Mouse (Mus musculus): ENCODE data around the gene Prn. TPM values are rescaled to one million over a fixed set of nuclear protein-coding genes. Genes with fewer than 3 reads are reported as not detected.

Prn gene
- polyA plus RNA-seq (2017; shearing (Covaris generic)): not detected

GRCm38 (mm10) chr2:131909683-131910572 is at the start of gene Prn, which contains the start of gene Prnp:
TSS of gene Prn (plus strand) at chr2:131909957.
TSS of gene Prnp (plus strand) at chr2:131909928.

DNA sequence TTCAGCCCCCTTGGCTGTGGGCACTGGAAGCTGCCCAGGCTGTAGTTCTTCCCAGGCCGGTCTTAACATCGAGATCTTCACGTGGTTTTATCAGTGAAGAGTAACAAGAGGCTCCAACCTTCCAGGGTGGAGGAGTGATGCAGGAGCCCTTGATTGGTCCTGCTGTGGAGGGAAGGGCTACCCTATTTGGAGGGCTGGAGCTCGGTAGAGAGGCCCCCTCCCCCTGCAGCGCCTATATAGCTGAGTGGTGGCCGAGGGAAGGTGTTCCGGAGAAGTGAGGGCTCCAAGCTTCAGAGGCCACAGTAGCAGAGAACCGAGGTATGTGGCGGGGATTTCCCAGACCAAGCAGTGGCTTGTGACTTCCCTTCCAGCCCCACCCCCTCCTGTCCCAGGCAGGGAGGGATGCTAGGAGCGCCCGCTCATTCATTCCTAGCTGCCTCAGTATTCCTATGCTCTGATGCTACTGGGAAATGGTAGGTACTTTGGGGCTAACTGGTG is 40.9 kb downstream of the Prn start, which contains the start of gene Prnd:
TSS of gene Prnd (plus strand) at position 264 of the 498 bp plus-strand sequence.

Other genes with a start within 250 kb of the Prn start
- not detected for gene Erv3, start 50.2 kb upstream of the Prn start, polyA plus RNA-seq (2017; shearing (Covaris generic))
- 10.3 TPM for gene Prnp, start within 50 bp of the Prn start, polyA plus RNA-seq (2017; shearing (Covaris generic))
- gene Prnd, start 40.9 kb downstream of the Prn start, polyA plus RNA-seq (2017; shearing (Covaris generic)): not detected
- 70.5 TPM for gene Rassf2, start 120.3 kb downstream of the Prn start, polyA plus RNA-seq (2017; shearing (Covaris generic))
- gene Slc23a2, start 235.2 kb downstream of the Prn start, polyA plus RNA-seq (2017; shearing (Covaris generic)): 34.2 TPM

All from effector memory CD4-positive, alpha-beta T cell, adult 5 months (primary cell).